Mouse (Mus musculus) liver, embryonic 12.5 days (tissue): ENCODE measurements at regions not wholly inside any gene's neighbourhood (a gene's known extent, or its start where the extent isn't known, plus 50 kb on each side); places are given as distances from the start of the nearest gene placed in this dataset.

Source experiments
- ATAC-seq: fragments of 200-750 bp; cut with Nextera tagmentation; 2 replicates; pipeline ENCODE4 v1.8.0; 2017; ENCODE audit warnings: moderate number of reproducible peaks, mild to moderate bottlenecking, moderate library complexity
- H3K27ac ChIP-seq: fragments of 300-500 bp; sonication (generic); 2 replicates; pipeline ENCODE4 v1.5.1; 2016; ENCODE audit warnings: mild to moderate bottlenecking
- H3K27me3 ChIP-seq: fragments of 300-500 bp; sonication (generic); replicated peaks from 2 replicates; pipeline ENCODE4 v1.6.1; 2016; ENCODE audit warnings: mild to moderate bottlenecking, moderate library complexity
- H3K36me3 ChIP-seq: fragments of 300-500 bp; sonication (generic); 2 replicates; pipeline ENCODE4 v1.6.1; 2016; ENCODE audit warnings: mild to moderate bottlenecking, moderate library complexity
- H3K4me1 ChIP-seq: fragments of 300-500 bp; sonication (generic); 2 replicates; pipeline ENCODE4 v1.6.1; 2016
- H3K4me2 ChIP-seq: fragments of 300-500 bp; sonication (generic); 2 replicates; pipeline ENCODE4 v1.6.1; 2016; ENCODE audit warnings: mild to moderate bottlenecking, moderate library complexity
- H3K4me3 ChIP-seq: fragments of 300-500 bp; sonication (generic); 2 replicates; pipeline ENCODE4 v1.5.1; 2016; ENCODE audit warnings: mild to moderate bottlenecking, moderate library complexity
- H3K9ac ChIP-seq: fragments of 300-500 bp; sonication (generic); 2 replicates; pipeline ENCODE4 v1.6.1; 2016; ENCODE audit warnings: mild to moderate bottlenecking, moderate library complexity
- H3K9me3 ChIP-seq: fragments of 300-500 bp; sonication (generic); replicated peaks from 2 replicates; pipeline ENCODE4 v1.6.1; 2016; ENCODE audit warnings: mild to moderate bottlenecking, moderate library complexity
- WGBS: fragments of 180-500 bp; shearing (Covaris S2); methylation state at CpG from one replicate; pipeline ENCODE4 v1.1.7; 2016; ENCODE audit not compliant: insufficient replicate concordance; 5-methylcytosine and 5-hydroxymethylcytosine counted together

GRCm38 (mm10) chr12:13164791-13165190, 84.2 kb downstream of the Ddx1 start:
- Histone ChIP-seq H3K27me3 (no peaks in the 10 kb centered on the region), H3K27ac (no peak overlapping the region), H3K36me3 (no peaks in the 10 kb centered on the region), H3K4me3 (no peak overlapping the region), H3K4me1 (no peaks in the 10 kb centered on the region), H3K4me2 (no peak overlapping the region), H3K9me3 (no peaks in the 10 kb centered on the region), H3K9ac (no peak overlapping the region)
- 60% methylated on average over 2 of the region's 2 CpGs for WGBS
- ATAC-seq: no peak

GRCm38 (mm10) chr12:13161051-13161450, 88.0 kb downstream of the Ddx1 start:
- Histone ChIP-seq H3K27ac (no peak overlapping the region), H3K27me3 (no peaks in the 10 kb centered on the region), H3K36me3 (no peaks in the 10 kb centered on the region), H3K4me3 (no peak overlapping the region), H3K4me1 (no peaks in the 10 kb centered on the region), H3K9ac (no peak overlapping the region), H3K4me2 (no peak overlapping the region), H3K9me3 (no peaks in the 10 kb centered on the region)
- WGBS: 68% methylated on average over 1 of the region's 1 CpGs
- no peak for ATAC-seq

GRCm38 (mm10) chr12:13159346-13160055, 89.5 kb downstream of the Ddx1 start:
- Histone ChIP-seq H3K4me1 (no peaks in the 10 kb centered on the region), H3K4me3 (no peak overlapping the region), H3K4me2 (no peak overlapping the region), H3K27me3 (no peaks in the 10 kb centered on the region), H3K9ac (no peak overlapping the region), H3K9me3 (no peaks in the 10 kb centered on the region), H3K27ac (no peak overlapping the region), H3K36me3 (no peaks in the 10 kb centered on the region)
- no peak for ATAC-seq

GRCm38 (mm10) chr12:13157666-13158381, 91.2 kb downstream of the Ddx1 start:
- H3K4me3 ChIP-seq: no peak overlapping the region
- ATAC-seq: no peak
- 61% methylated on average over 7 of the region's 7 CpGs for WGBS
- H3K4me1 ChIP-seq: no peaks in the 10 kb centered on the region
- no peak overlapping the region for H3K27ac ChIP-seq
- H3K9ac ChIP-seq: no peak overlapping the region
- no peaks in the 10 kb centered on the region for H3K27me3 ChIP-seq
- no peaks in the 10 kb centered on the region for H3K9me3 ChIP-seq
- H3K4me2 ChIP-seq: no peak overlapping the region
- H3K36me3 ChIP-seq: no peaks in the 10 kb centered on the region

- Histone ChIP-seq H3K4me3 (no peak overlapping the region), H3K27ac (no peak overlapping the region), H3K9me3 (no peaks in the 10 kb centered on the region), H3K4me1 (no peaks in the 10 kb centered on the region), H3K36me3 (no peaks in the 10 kb centered on the region), H3K27me3 (no peaks in the 10 kb centered on the region), H3K9ac (no peak overlapping the region), H3K4me2 (no peak overlapping the region)
- no peak for ATAC-seq
- 64% methylated on average over 10 of the region's 10 CpGs for WGBS
These were observed 91.9 kb downstream of the Ddx1 start for GRCm38 (mm10) chr12:13157089-13157488.

- H3K4me1 ChIP-seq: no peaks in the 10 kb centered on the region
- no peak for ATAC-seq
These were observed 98.3 kb downstream of the Ddx1 start for GRCm38 (mm10) chr12:13150751-13151150.

GRCm38 (mm10) chr12:13147251-13147650, 101.8 kb downstream of the Ddx1 start:
- 47% methylated on average over 4 of the region's 4 CpGs for WGBS
- Histone ChIP-seq H3K4me3 (no peak overlapping the region), H3K27me3 (no peaks in the 10 kb centered on the region), H3K27ac (no peak overlapping the region), H3K4me2 (no peak overlapping the region), H3K9ac (no peak overlapping the region), H3K9me3 (no peaks in the 10 kb centered on the region), H3K4me1 (no peaks in the 10 kb centered on the region), H3K36me3 (no peaks in the 10 kb centered on the region)
- ATAC-seq: no peak

More at GRCm38 (mm10) chr12:13150751-13151150, 98.3 kb downstream of the Ddx1 start:
- 34% methylated on average over 4 of the region's 4 CpGs for WGBS
- Histone ChIP-seq H3K27me3 (no peaks in the 10 kb centered on the region), H3K9me3 (no peaks in the 10 kb centered on the region), H3K27ac (no peak overlapping the region), H3K36me3 (no peaks in the 10 kb centered on the region), H3K4me3 (no peak overlapping the region), H3K4me2 (no peak overlapping the region), H3K9ac (no peak overlapping the region)

GRCm38 (mm10) chr12:13145186-13146115, 103.6 kb downstream of the Ddx1 start:
- Histone ChIP-seq H3K4me3 (no peak overlapping the region), H3K4me1 (no peaks in the 10 kb centered on the region), H3K27me3 (no peaks in the 10 kb centered on the region), H3K36me3 (no peaks in the 10 kb centered on the region), H3K4me2 (no peak overlapping the region), H3K9ac (no peak overlapping the region), H3K27ac (no peak overlapping the region), H3K9me3 (no peaks in the 10 kb centered on the region)
- whole genome bisulfite sequencing: 27% methylated on average over 10 of the region's 10 CpGs
- ATAC-seq: no peak

GRCm38 (mm10) chr12:13144739-13145138, 104.3 kb downstream of the Ddx1 start:
- H3K9me3 ChIP-seq: no peaks in the 10 kb centered on the region
- H3K9ac ChIP-seq: no peak overlapping the region
- H3K27me3 ChIP-seq: no peaks in the 10 kb centered on the region
- WGBS: 63% methylated on average over 1 of the region's 1 CpGs
- H3K27ac ChIP-seq: no peak overlapping the region
- no peak overlapping the region for H3K4me2 ChIP-seq
- H3K36me3 ChIP-seq: no peaks in the 10 kb centered on the region
- no peak overlapping the region for H3K4me3 ChIP-seq
- H3K4me1 ChIP-seq: no peaks in the 10 kb centered on the region
- ATAC-seq: no peak

- WGBS: 71% methylated on average over 6 of the region's 6 CpGs
- H3K9ac ChIP-seq: no peak overlapping the region
- no peaks in the 10 kb centered on the region for H3K9me3 ChIP-seq
- no peak overlapping the region for H3K4me2 ChIP-seq
- no peaks in the 10 kb centered on the region for H3K27me3 ChIP-seq
- H3K27ac ChIP-seq: no peak overlapping the region
- H3K4me3 ChIP-seq: no peak overlapping the region
- no peaks in the 10 kb centered on the region for H3K36me3 ChIP-seq
- H3K4me1 ChIP-seq: no peaks in the 10 kb centered on the region
- ATAC-seq: no peak
These were observed 108.4 kb downstream of the Ddx1 start for GRCm38 (mm10) chr12:13140636-13141035.

GRCm38 (mm10) chr12:13139189-13139588, 109.8 kb downstream of the Ddx1 start:
- Histone ChIP-seq H3K27me3 (no peaks in the 10 kb centered on the region), H3K4me2 (no peak overlapping the region), H3K27ac (no peak overlapping the region), H3K4me1 (no peaks in the 10 kb centered on the region), H3K9me3 (no peaks in the 10 kb centered on the region), H3K36me3 (no peaks in the 10 kb centered on the region), H3K9ac (no peak overlapping the region), H3K4me3 (no peak overlapping the region)
- no peak for ATAC-seq
- 64% methylated on average over 5 of the region's 5 CpGs for WGBS

- no peak for ATAC-seq
- 85% methylated on average over 4 of the region's 10 CpGs for WGBS
- Histone ChIP-seq H3K36me3 (no peaks in the 10 kb centered on the region), H3K27ac (no peak overlapping the region), H3K9ac (no peak overlapping the region), H3K4me1 (no peaks in the 10 kb centered on the region), H3K4me2 (no peak overlapping the region), H3K27me3 (no peaks in the 10 kb centered on the region), H3K9me3 (no peaks in the 10 kb centered on the region), H3K4me3 (no peak overlapping the region)
These were observed 114.8 kb downstream of the Ddx1 start for GRCm38 (mm10) chr12:13134168-13134567.
